Mouse (Mus musculus) hindbrain, embryonic 13.5 days (tissue): ENCODE measurements at regions not wholly inside any gene's neighbourhood (a gene's known extent, or its start where the extent isn't known, plus 50 kb on each side); places are given as distances from the start of the nearest gene placed in this dataset.

Experiments
- ATAC-seq: fragments of 200-750 bp; cut with Nextera tagmentation; 2 replicates; pipeline ENCODE4 v1.8.0; 2017; ENCODE audit warnings: moderate TSS enrichment; ENCODE audit not compliant: low FRiP score
- H3K27ac ChIP-seq: fragments of 300-500 bp; sonication (generic); 2 replicates; pipeline ENCODE4 v1.5.1; 2015; ENCODE audit warnings: inconsistent platforms, mild to moderate bottlenecking, moderate library complexity
- H3K27me3 ChIP-seq: fragments of 300-500 bp; sonication (generic); 2 replicates; pipeline ENCODE4 v1.6.1; 2015; ENCODE audit warnings: mild to moderate bottlenecking, inconsistent platforms
- H3K36me3 ChIP-seq: fragments of 300-500 bp; sonication (generic); 2 replicates; pipeline ENCODE4 v1.6.1; 2015; ENCODE audit warnings: mild to moderate bottlenecking, inconsistent platforms
- H3K4me1 ChIP-seq: fragments of 300-500 bp; sonication (generic); replicated peaks from 2 replicates; pipeline ENCODE4 v1.6.1; 2015; ENCODE audit warnings: inconsistent platforms
- H3K4me2 ChIP-seq: fragments of 300-500 bp; sonication (generic); 2 replicates; pipeline ENCODE4 v1.6.1; 2015; ENCODE audit warnings: inconsistent platforms, mild to moderate bottlenecking, moderate library complexity
- H3K4me3 ChIP-seq: fragments of 300-500 bp; sonication (generic); 2 replicates; pipeline ENCODE4 v1.5.1; 2015; ENCODE audit warnings: mild to moderate bottlenecking, inconsistent platforms
- H3K9ac ChIP-seq: fragments of 300-500 bp; sonication (generic); 2 replicates; pipeline ENCODE4 v1.6.1; 2015; ENCODE audit warnings: mild to moderate bottlenecking, inconsistent platforms
- H3K9me3 ChIP-seq: fragments of 300-500 bp; sonication (generic); 2 replicates; pipeline ENCODE4 v1.6.1; 2016; ENCODE audit warnings: inconsistent platforms
- WGBS: fragments of 180-500 bp; shearing (Covaris S2); methylation state at CpG from one replicate; pipeline ENCODE4 v1.1.7; 2015; 5-methylcytosine and 5-hydroxymethylcytosine counted together

DNA sequence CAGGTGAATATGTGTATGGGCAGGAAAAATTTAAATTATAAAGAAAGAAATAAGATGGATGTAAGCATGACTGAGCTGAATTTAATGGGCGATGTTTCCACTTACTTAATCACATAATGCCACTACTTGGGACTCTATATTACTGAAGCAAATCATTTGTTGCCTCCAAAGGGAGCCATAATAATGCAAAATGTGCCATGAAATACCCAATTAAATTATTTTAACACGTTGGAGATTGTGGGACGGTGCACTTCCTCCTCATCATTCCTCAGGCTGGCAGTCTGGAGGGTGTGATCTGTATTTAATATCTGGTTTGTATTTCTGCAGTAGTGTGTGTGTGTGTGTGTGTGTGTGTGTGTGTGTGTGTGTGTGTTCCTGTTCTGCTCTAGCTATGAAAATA, 188.2 kb downstream of the Ppp4r2 start:
- H3K9ac ChIP-seq = no peak overlapping the region
- H3K4me3 ChIP-seq = no peak overlapping the region
- 48% methylated on average over 3 of the region's 3 CpGs for WGBS
- H3K27me3 ChIP-seq = no peaks in the 10 kb centered on the region
- no peaks in the 10 kb centered on the region; the same call in none of the 2 replicates for H3K9me3 ChIP-seq
- H3K27ac ChIP-seq = no peak overlapping the region
- H3K4me2 ChIP-seq = no peak overlapping the region
- H3K4me1 ChIP-seq = 0 out of 2 replicates have a peak, but pooled peaks cover 3% of the 10 kb centered on the region
- ATAC-seq = no peak
- no peaks in the 10 kb centered on the region for H3K36me3 ChIP-seq

GRCm38 (mm10) chr6:101025816-101026215, 192.4 kb downstream of the Ppp4r2 start:
- Histone ChIP-seq H3K4me2 (no peak overlapping the region), H3K27me3 (no peaks in the 10 kb centered on the region), H3K4me1 (0 out of 2 replicates have a peak, but pooled peaks cover 9% of the 10 kb centered on the region), H3K4me3 (no peak overlapping the region), H3K27ac (no peak overlapping the region), H3K36me3 (no peaks in the 10 kb centered on the region), H3K9me3 (no peaks in the 10 kb centered on the region; the same call in none of the 2 replicates), H3K9ac (no peak overlapping the region)
- no peak for ATAC-seq
- WGBS = 83% methylated on average over 4 of the region's 4 CpGs

GRCm38 (mm10) chr6:101027462-101027861, 194.0 kb downstream of the Ppp4r2 start:
- Histone ChIP-seq H3K9ac (no peak overlapping the region), H3K36me3 (no peaks in the 10 kb centered on the region), H3K4me3 (no peak overlapping the region), H3K4me1 (0 out of 2 replicates have a peak, but pooled peaks cover 6% of the 10 kb centered on the region), H3K9me3 (no peaks in the 10 kb centered on the region; the same call in none of the 2 replicates), H3K27me3 (no peaks in the 10 kb centered on the region), H3K4me2 (no peak overlapping the region), H3K27ac (no peak overlapping the region; the same call in 1 of the 2 replicates)
- ATAC-seq = no peak
- WGBS = 82% methylated on average over 10 of the region's 10 CpGs

DNA sequence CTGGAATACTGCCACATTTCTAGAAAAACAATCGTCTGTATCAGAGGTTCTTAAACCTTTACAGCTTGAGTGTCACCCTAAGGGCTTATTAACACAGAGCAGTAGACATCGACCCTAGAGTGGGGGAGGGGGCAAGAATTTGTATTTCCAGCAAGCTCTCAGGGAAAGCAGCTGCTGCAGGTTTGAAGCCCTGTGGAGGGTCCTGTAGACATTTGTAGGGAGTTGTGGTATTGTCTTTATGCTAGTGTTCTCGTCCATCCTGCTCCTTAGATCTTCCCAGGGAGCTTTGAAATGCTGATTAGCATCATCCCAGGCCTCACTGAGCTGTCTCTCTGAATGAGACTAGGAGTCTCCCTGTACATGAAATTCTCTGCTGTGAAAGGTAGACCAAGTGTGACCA, 196.0 kb downstream of the Ppp4r2 start:
- Histone ChIP-seq H3K27ac (no peak overlapping the region), H3K36me3 (no peaks in the 10 kb centered on the region), H3K9me3 (no peaks in the 10 kb centered on the region; the same call in none of the 2 replicates), H3K27me3 (no peaks in the 10 kb centered on the region), H3K9ac (no peak overlapping the region), H3K4me3 (no peak overlapping the region), H3K4me1 (peaks cover 6% of the 10 kb centered on the region; the same call in 1 of the 2 replicates), H3K4me2 (no peak overlapping the region)
- 30% methylated on average over 3 of the region's 3 CpGs for WGBS
- no peak for ATAC-seq

DNA sequence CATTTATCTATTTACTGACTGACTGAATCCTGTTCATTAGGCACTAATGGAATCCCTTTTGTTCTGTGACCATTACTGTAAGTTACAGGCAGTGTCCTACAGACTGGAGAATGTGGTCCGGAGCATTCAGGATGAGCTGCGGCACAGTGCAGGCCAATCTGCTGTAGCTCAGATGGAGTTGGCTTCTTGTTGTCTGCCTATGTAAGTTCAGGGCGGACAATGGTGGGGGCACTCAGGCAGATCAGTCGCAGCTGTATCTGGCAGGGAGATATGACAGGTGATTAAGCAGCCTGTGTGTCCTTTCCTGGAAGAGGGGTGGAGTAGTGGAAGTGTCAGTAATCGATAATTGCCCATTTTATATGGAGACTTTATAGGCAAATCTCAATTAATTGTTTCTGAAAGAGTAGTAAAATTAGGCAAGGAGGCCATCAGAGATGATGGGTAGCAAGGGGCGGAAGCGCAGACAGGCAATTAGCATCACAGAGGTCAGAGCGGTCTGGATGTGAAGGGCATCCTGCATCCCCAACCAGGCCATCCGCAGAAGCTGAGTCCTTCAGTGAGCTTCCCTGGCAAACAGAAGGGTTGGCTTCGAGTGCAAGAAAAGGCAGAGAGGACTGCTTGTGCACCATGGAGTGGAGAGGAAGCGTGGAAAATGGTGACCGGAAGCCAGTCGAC, 197.2 kb downstream of the Ppp4r2 start:
- ATAC-seq = no peak
- Histone ChIP-seq H3K4me2 (no peak overlapping the region), H3K27ac (no peak overlapping the region; the same call in 1 of the 2 replicates), H3K9ac (no peak overlapping the region), H3K36me3 (no peaks in the 10 kb centered on the region), H3K27me3 (no peaks in the 10 kb centered on the region), H3K9me3 (no peaks in the 10 kb centered on the region; the same call in none of the 2 replicates), H3K4me1 (peaks cover 6% of the 10 kb centered on the region; the same call in 1 of the 2 replicates), H3K4me3 (no peak overlapping the region)
- 74% methylated on average over 13 of the region's 13 CpGs for WGBS

GRCm38 (mm10) chr6:101046755-101047154, 213.3 kb downstream of the Ppp4r2 start:
- Histone ChIP-seq H3K4me1 (peaks cover 16% of the 10 kb centered on the region), H3K9me3 (no peaks in the 10 kb centered on the region), H3K27me3 (no peaks in the 10 kb centered on the region), H3K4me2 (no peak overlapping the region), H3K9ac (no peak overlapping the region), H3K4me3 (no peak overlapping the region), H3K36me3 (no peaks in the 10 kb centered on the region), H3K27ac (no peak overlapping the region)
- 68% methylated on average over 6 of the region's 6 CpGs for WGBS
- ATAC-seq = 0 out of 2 replicates have a peak, but pooled peaks have one; percentile 24

DNA sequence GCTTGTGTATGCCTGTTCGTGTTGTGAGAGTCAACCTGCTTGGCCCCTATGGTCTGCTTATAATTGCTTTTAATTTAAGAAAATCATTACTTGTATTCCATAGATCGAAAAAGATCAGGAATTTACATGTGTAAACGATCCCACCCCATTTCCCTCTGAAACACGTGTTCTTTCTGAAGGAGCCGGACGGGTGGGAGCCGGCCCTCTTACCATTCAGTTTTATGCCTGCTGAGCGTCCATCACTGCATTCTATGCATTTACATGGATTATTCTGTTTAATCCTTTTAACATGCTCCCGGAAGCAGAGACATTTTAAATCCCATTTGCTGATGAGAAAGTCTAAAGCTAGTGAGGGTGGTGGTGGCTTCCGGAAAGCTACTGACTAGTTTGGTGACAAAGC, 213.8 kb downstream of the Ppp4r2 start:
- Histone ChIP-seq H3K27ac (0 out of 2 replicates have a peak overlapping the region, but pooled peaks have one; percentile 25), H3K4me1 (peaks cover 16% of the 10 kb centered on the region), H3K4me3 (no peak overlapping the region), H3K9me3 (no peaks in the 10 kb centered on the region), H3K9ac (no peak overlapping the region), H3K4me2 (no peak overlapping the region), H3K36me3 (no peaks in the 10 kb centered on the region), H3K27me3 (no peaks in the 10 kb centered on the region)
- 75% methylated on average over 10 of the region's 10 CpGs for WGBS
- no peak for ATAC-seq

- Histone ChIP-seq H3K27me3 (no peaks in the 10 kb centered on the region), H3K4me2 (no peak overlapping the region), H3K27ac (peak overlapping the region; percentile 26; the same call in 1 of the 2 replicates), H3K4me1 (peaks cover 16% of the 10 kb centered on the region), H3K4me3 (no peak overlapping the region), H3K9me3 (no peaks in the 10 kb centered on the region), H3K9ac (no peak overlapping the region), H3K36me3 (no peaks in the 10 kb centered on the region)
- 39% methylated on average over 1 of the region's 1 CpGs for WGBS
- ATAC-seq = no peak
These were observed 215.0 kb downstream of the Ppp4r2 start for GRCm38 (mm10) chr6:101048431-101048830.

- Histone ChIP-seq H3K4me3 (no peak overlapping the region), H3K4me2 (no peak overlapping the region), H3K9me3 (no peaks in the 10 kb centered on the region), H3K36me3 (no peaks in the 10 kb centered on the region), H3K4me1 (peaks cover 16% of the 10 kb centered on the region), H3K27me3 (no peaks in the 10 kb centered on the region), H3K9ac (no peak overlapping the region), H3K27ac (peak overlapping the region; percentile 26; the same call in 1 of the 2 replicates)
- 30% methylated on average over 15 of the region's 15 CpGs for WGBS
- ATAC-seq = 0 out of 2 replicates have a peak, but pooled peaks have one; percentile 59
These were observed 215.5 kb downstream of the Ppp4r2 start for GRCm38 (mm10) chr6:101048836-101049361.

DNA sequence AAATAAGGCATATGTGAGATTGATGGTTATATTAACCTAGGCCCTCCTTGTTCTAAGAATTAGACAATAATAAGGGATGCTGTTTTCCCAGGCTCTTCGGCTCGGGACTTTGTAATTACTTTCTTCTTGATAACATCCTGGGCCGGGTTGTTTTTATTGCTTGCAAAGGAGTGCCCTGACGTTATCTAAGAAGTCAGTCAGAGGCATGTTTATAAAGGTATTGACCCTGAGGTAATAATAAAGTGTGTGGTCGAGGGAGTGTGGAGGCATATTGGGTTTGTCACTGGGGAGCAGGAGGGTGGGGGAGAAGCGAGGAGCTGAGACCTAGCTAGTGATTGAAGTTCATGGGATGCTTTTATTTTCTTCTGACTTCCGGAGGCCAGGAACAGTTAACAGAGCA, 221.5 kb downstream of the Ppp4r2 start:
- Histone ChIP-seq H3K27me3 (no peaks in the 10 kb centered on the region), H3K36me3 (no peaks in the 10 kb centered on the region), H3K4me1 (peaks cover 12% of the 10 kb centered on the region), H3K4me2 (no peak overlapping the region), H3K27ac (no peak overlapping the region), H3K4me3 (no peak overlapping the region), H3K9ac (no peak overlapping the region), H3K9me3 (no peaks in the 10 kb centered on the region)
- ATAC-seq = no peak
- WGBS = 74% methylated on average over 7 of the region's 7 CpGs

DNA sequence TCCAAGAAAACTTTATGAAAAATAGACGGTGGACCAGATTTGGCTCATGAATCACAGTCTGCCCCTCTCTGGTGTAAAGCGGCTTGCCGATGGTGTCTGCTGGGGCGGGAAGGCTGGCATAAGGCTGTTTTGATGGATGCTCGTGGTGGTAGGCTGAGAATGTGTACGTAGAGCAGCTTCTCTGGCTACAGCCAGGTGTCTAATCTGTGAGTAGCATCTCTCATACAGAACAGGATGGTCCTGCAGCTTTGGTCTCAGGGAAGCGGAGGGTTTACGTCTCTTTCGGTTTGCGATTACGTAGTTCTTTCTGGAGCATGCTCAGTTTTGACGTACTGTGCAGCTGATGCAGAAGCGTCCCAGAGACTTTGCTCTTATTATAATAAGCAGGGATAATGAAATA, 222.9 kb downstream of the Ppp4r2 start:
- H3K36me3 ChIP-seq = no peaks in the 10 kb centered on the region
- no peaks in the 10 kb centered on the region for H3K27me3 ChIP-seq

DNA sequence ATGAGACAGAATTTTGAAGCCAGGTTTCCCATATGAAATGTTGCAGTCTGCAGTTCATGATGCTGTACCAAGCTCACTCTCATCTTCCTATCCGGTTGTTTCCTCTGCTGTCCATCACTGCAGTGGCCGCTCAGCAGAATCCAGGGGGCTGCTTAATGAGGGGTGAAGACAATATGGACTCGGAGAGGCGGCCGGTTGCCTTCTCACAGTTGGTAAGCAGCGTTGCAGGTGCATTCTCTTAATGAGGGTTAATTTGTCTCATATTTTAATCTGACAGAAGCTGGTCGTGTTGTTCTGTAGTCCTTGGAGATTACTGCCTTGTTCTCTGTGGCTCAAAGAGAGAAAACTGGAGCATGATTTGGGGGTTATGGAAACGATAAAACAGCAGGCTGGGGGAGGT, 225.6 kb downstream of the Ppp4r2 start:
- H3K9me3 ChIP-seq = no peaks in the 10 kb centered on the region
- H3K36me3 ChIP-seq = no peaks in the 10 kb centered on the region
- no peaks in the 10 kb centered on the region for H3K27me3 ChIP-seq
- no peak overlapping the region for H3K4me2 ChIP-seq
- 33% methylated on average over 8 of the region's 8 CpGs for WGBS
- ATAC-seq = no peak; the same call in 1 of the 2 replicates
- no peak overlapping the region for H3K4me3 ChIP-seq
- H3K4me1 ChIP-seq = peaks cover 14% of the 10 kb centered on the region
- H3K27ac ChIP-seq = peak overlapping the region; percentile 25; the same call in 1 of the 2 replicates
- H3K9ac ChIP-seq = no peak overlapping the region

More for the DNA sequence above, 222.9 kb downstream of the Ppp4r2 start:
- Histone ChIP-seq H3K9ac (no peak overlapping the region), H3K4me3 (no peak overlapping the region), H3K9me3 (no peaks in the 10 kb centered on the region), H3K27ac (no peak overlapping the region), H3K4me1 (peaks cover 14% of the 10 kb centered on the region), H3K4me2 (no peak overlapping the region)
- ATAC-seq = no peak
- 88% methylated on average over 13 of the region's 13 CpGs for WGBS
